Mouse (Mus musculus): ENCODE data around the gene Pgls. TPM values are rescaled to one million over a fixed set of nuclear protein-coding genes. Genes with fewer than 3 reads are reported as not detected.

Gene Pgls
- 202 and 218 TPM in 2 replicates for polyA plus RNA-seq (2015; fragmentation: Nextera tagmentation; extraction: Ambion mirVana)

- Histone ChIP-seq H3K9ac (ENCODE audit: low read length) (peak within 1 kb of the TSS; percentile 97), H3K27me3 (ENCODE audit: control insufficient read depth, insufficient read depth, low read depth, low read length) (no peaks in the 10 kb centered on the region), H3K9me3 (ENCODE audit: control insufficient read depth, low read length) (no peaks in the 10 kb centered on the region), H3K27ac (ENCODE audit: low read length) (peak within 1 kb of the TSS; percentile 97), H3K4me2 (ENCODE audit: low read depth, low read length) (peak within 1 kb of the TSS; percentile 88), H3K4me1 (replicated peaks; ENCODE audit: control insufficient read depth, insufficient read depth, low read length) (peaks cover 21% of the 10 kb centered on the region), H3K36me3 (ENCODE audit: control insufficient read depth, insufficient read depth, low read length) (no peaks in the 10 kb centered on the region), H3K4me3 (ENCODE audit: low read length) (peak within 1 kb of the TSS; percentile 86)
- 0% methylated on average over 71 of the region's 71 CpGs for WGBS
- peak; percentile 93 for ATAC-seq (ENCODE audit: low read depth)
Measured at GRCm38 (mm10) chr8:71591471-71592373, at the start of gene Pgls. Gene Pgls, plus strand, starts transcription at chr8:71592176.

GRCm38 (mm10) chr8:71542632-71543343 lies 49.2 kb upstream of the Pgls start, which contains the start of gene Mvb12a:
Gene Mvb12a, plus strand, starts transcription at chr8:71542922.
- peak; percentile 97 for ATAC-seq (ENCODE audit: low read depth)
- peak within 1 kb of the TSS; percentile 91 for H3K4me3 ChIP-seq (ENCODE audit: low read length)
- peak within 1 kb of the TSS; percentile 94 for H3K4me2 ChIP-seq (ENCODE audit: low read depth, low read length)
- no peaks in the 10 kb centered on the region for H3K9me3 ChIP-seq (ENCODE audit: control insufficient read depth, low read length)
- H3K4me1 ChIP-seq (replicated peaks; ENCODE audit: control insufficient read depth, insufficient read depth, low read length), result peaks cover 11% of the 10 kb centered on the region
- peaks cover 7% of the 10 kb centered on the region for H3K36me3 ChIP-seq (ENCODE audit: control insufficient read depth, insufficient read depth, low read length)
- H3K27ac ChIP-seq (ENCODE audit: low read length), result no peak within 1 kb of the TSS
- H3K9ac ChIP-seq (ENCODE audit: low read length), result peak within 1 kb of the TSS; percentile 85
- no peaks in the 10 kb centered on the region for H3K27me3 ChIP-seq (ENCODE audit: control insufficient read depth, insufficient read depth, low read depth, low read length)
- under 1% methylated on average over 48 of the region's 55 CpGs for WGBS

GRCm38 (mm10) chr8:71543755-71544154 lies 48.2 kb upstream of the Pgls start:
- Histone ChIP-seq H3K36me3 (ENCODE audit: control insufficient read depth, insufficient read depth, low read length) (peaks cover 14% of the 10 kb centered on the region), H3K27me3 (ENCODE audit: control insufficient read depth, insufficient read depth, low read depth, low read length) (no peaks in the 10 kb centered on the region), H3K4me1 (replicated peaks; ENCODE audit: control insufficient read depth, insufficient read depth, low read length) (peaks cover 7% of the 10 kb centered on the region), H3K4me2 (ENCODE audit: low read depth, low read length) (peak overlapping the region; percentile 94), H3K4me3 (ENCODE audit: low read length) (peak overlapping the region; percentile 91), H3K27ac (ENCODE audit: low read length) (no peak overlapping the region), H3K9ac (ENCODE audit: low read length) (no peak overlapping the region; the same call in 1 of the 2 replicates), H3K9me3 (ENCODE audit: control insufficient read depth, low read length) (no peaks in the 10 kb centered on the region)
- no peak for ATAC-seq (ENCODE audit: low read depth)
- WGBS, result 79% methylated on average over 9 of the region's 9 CpGs

- Histone ChIP-seq H3K36me3 (ENCODE audit: control insufficient read depth, insufficient read depth, low read length) (peaks cover 14% of the 10 kb centered on the region), H3K9me3 (ENCODE audit: control insufficient read depth, low read length) (no peaks in the 10 kb centered on the region), H3K27ac (ENCODE audit: low read length) (no peak overlapping the region), H3K9ac (ENCODE audit: low read length) (no peak overlapping the region), H3K27me3 (ENCODE audit: control insufficient read depth, insufficient read depth, low read depth, low read length) (no peaks in the 10 kb centered on the region), H3K4me2 (ENCODE audit: low read depth, low read length) (no peak overlapping the region), H3K4me1 (replicated peaks; ENCODE audit: control insufficient read depth, insufficient read depth, low read length) (peaks cover 7% of the 10 kb centered on the region), H3K4me3 (ENCODE audit: low read length) (no peak overlapping the region)
- ATAC-seq (ENCODE audit: low read depth), result no peak
- WGBS, result 92% methylated on average over 11 of the region's 11 CpGs
Measured at GRCm38 (mm10) chr8:71545053-71545452, 46.9 kb upstream of the Pgls start.

DNA sequence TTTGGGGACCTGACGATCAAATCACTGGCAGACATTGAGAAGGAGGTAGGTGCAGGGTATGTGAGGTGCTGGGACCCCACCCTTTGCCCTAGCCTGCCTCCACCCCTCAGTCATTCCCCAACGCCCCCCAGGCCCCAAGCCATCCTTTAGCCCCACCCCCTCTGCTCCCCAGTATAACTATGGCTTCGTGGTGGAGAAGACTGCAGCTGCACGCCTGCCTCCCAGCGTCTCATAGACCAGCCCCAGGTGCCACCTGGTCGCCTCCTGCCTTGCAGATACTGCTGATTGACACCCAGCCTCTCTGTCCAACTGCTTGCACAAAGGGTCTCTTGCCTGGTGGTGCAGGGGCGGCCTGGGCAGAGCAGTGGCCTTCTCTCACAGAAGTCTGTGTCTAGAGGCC lies 44.4 kb upstream of the Pgls start:
- no peak overlapping the region for H3K27ac ChIP-seq (ENCODE audit: low read length)
- no peak for ATAC-seq (ENCODE audit: low read depth)
- 86% methylated on average over 7 of the region's 7 CpGs for WGBS
- no peaks in the 10 kb centered on the region for H3K9me3 ChIP-seq (ENCODE audit: control insufficient read depth, low read length)
- H3K4me2 ChIP-seq (ENCODE audit: low read depth, low read length), result no peak overlapping the region
- H3K4me3 ChIP-seq (ENCODE audit: low read length), result no peak overlapping the region
- peaks cover 14% of the 10 kb centered on the region for H3K36me3 ChIP-seq (ENCODE audit: control insufficient read depth, insufficient read depth, low read length)
- H3K4me1 ChIP-seq (replicated peaks; ENCODE audit: control insufficient read depth, insufficient read depth, low read length), result peaks cover 7% of the 10 kb centered on the region
- H3K9ac ChIP-seq (ENCODE audit: low read length), result no peak overlapping the region
- no peaks in the 10 kb centered on the region for H3K27me3 ChIP-seq (ENCODE audit: control insufficient read depth, insufficient read depth, low read depth, low read length)

DNA sequence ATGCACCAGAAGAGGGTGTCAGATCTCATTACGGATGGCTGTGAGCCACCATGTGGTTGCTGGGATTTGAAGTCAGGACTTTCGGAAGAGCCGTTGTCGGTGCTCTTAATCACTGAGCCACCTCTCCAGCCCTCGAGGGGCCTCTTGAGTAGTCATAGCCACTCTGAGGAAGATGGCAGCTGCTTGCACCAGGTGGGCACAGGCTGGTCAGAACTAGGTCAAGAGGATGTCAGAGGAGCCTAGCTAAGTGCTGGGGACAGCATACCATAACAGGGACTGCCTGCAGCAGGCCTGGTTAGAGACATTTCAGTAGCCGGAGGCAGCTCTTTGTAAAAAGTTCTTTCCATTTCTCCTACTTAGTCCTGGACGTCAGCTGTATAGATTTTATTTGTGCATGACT lies 41.2 kb upstream of the Pgls start:
- no peak for ATAC-seq (ENCODE audit: low read depth)

GRCm38 (mm10) chr8:71552770-71553169 lies 39.2 kb upstream of the Pgls start:
- no peaks in the 10 kb centered on the region for H3K9me3 ChIP-seq (ENCODE audit: control insufficient read depth, low read length)
- H3K27me3 ChIP-seq (ENCODE audit: control insufficient read depth, insufficient read depth, low read depth, low read length), result peaks cover 10% of the 10 kb centered on the region
- 48% methylated on average over 6 of the region's 6 CpGs for WGBS
- no peak overlapping the region for H3K9ac ChIP-seq (ENCODE audit: low read length)
- 0 out of 2 replicates have a peak, but pooled peaks cover 3% of the 10 kb centered on the region for H3K4me1 ChIP-seq (replicated peaks; ENCODE audit: control insufficient read depth, insufficient read depth, low read length)
- H3K4me3 ChIP-seq (ENCODE audit: low read length), result no peak overlapping the region
- H3K4me2 ChIP-seq (ENCODE audit: low read depth, low read length), result no peak overlapping the region
- no peak overlapping the region for H3K27ac ChIP-seq (ENCODE audit: low read length)
- ATAC-seq (ENCODE audit: low read depth), result no peak
- H3K36me3 ChIP-seq (ENCODE audit: control insufficient read depth, insufficient read depth, low read length), result peaks cover 8% of the 10 kb centered on the region; the same call in 1 of the 2 replicates

More for the DNA sequence above, 41.2 kb upstream of the Pgls start:
- Histone ChIP-seq H3K9ac (ENCODE audit: low read length) (no peak overlapping the region), H3K4me3 (ENCODE audit: low read length) (no peak overlapping the region), H3K27me3 (ENCODE audit: control insufficient read depth, insufficient read depth, low read depth, low read length) (no peaks in the 10 kb centered on the region), H3K27ac (ENCODE audit: low read length) (no peak overlapping the region), H3K4me1 (replicated peaks; ENCODE audit: control insufficient read depth, insufficient read depth, low read length) (0 out of 2 replicates have a peak, but pooled peaks cover 3% of the 10 kb centered on the region), H3K4me2 (ENCODE audit: low read depth, low read length) (no peak overlapping the region), H3K9me3 (ENCODE audit: control insufficient read depth, low read length) (no peaks in the 10 kb centered on the region), H3K36me3 (ENCODE audit: control insufficient read depth, insufficient read depth, low read length) (peaks cover 12% of the 10 kb centered on the region; the same call in 1 of the 2 replicates)
- WGBS, result 44% methylated on average over 7 of the region's 7 CpGs

DNA sequence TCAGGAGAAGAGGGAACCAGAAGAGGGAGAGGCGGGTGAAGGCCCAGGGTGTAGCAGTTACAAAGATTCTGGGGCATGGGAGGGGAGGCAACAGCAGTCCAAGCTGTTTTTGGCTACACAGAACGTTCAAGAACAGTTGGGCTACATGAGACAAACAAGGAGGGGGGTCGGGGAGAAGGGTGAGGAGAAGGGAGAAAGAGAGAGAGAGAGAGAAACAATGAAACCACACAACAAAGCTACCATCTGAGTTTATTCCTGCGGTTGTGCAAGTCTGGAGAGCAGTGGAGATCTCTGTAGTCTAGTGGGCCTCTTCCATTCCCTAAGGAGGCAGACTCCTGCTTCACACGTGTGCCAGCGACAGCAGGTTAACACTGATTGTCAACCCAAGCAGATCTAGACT lies 38.0 kb upstream of the Pgls start:
- H3K27me3 ChIP-seq (ENCODE audit: control insufficient read depth, insufficient read depth, low read depth, low read length), result peaks cover 22% of the 10 kb centered on the region
- H3K4me3 ChIP-seq (ENCODE audit: low read length), result no peak overlapping the region
- H3K4me2 ChIP-seq (ENCODE audit: low read depth, low read length), result no peak overlapping the region
- peak overlapping the region; percentile 39; the same call in 1 of the 2 replicates for H3K27ac ChIP-seq (ENCODE audit: low read length)
- H3K9ac ChIP-seq (ENCODE audit: low read length), result no peak overlapping the region
- H3K36me3 ChIP-seq (ENCODE audit: control insufficient read depth, insufficient read depth, low read length), result no peaks in the 10 kb centered on the region
- no peak for ATAC-seq (ENCODE audit: low read depth)
- WGBS, result 56% methylated on average over 6 of the region's 6 CpGs
- H3K9me3 ChIP-seq (ENCODE audit: control insufficient read depth, low read length), result no peaks in the 10 kb centered on the region
- peaks cover 7% of the 10 kb centered on the region; the same call in 1 of the 2 replicates for H3K4me1 ChIP-seq (replicated peaks; ENCODE audit: control insufficient read depth, insufficient read depth, low read length)

DNA sequence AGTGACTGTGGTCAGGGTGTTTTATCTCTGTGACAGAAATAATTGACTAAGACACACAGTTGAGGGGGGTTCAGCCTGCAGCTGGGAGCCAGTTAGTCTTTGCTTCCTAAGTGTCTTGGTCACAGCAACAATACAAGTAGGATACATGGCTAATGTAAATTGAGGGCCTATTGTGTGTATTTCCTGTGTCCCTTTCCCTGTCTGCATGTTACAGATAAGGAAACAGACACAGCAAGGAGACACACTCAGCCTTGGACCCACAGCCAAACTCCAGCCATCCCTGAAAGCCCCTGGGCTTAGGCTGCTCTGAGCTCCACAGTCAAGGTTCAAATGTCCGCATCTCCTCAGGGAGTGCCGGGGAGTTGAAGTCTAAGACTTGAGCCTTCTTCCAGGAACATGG lies 37.3 kb upstream of the Pgls start:
- H3K4me3 ChIP-seq (ENCODE audit: low read length), result no peak overlapping the region
- no peaks in the 10 kb centered on the region for H3K9me3 ChIP-seq (ENCODE audit: control insufficient read depth, low read length)
- H3K36me3 ChIP-seq (ENCODE audit: control insufficient read depth, insufficient read depth, low read length), result no peaks in the 10 kb centered on the region
- ATAC-seq (ENCODE audit: low read depth), result peak; percentile 29; the same call in 1 of the 2 replicates
- whole genome bisulfite sequencing, result 76% methylated on average over 2 of the region's 2 CpGs
- peak overlapping the region; percentile 3; the same call in 1 of the 2 replicates for H3K27ac ChIP-seq (ENCODE audit: low read length)
- no peak overlapping the region for H3K4me2 ChIP-seq (ENCODE audit: low read depth, low read length)
- no peak overlapping the region for H3K9ac ChIP-seq (ENCODE audit: low read length)
- H3K27me3 ChIP-seq (ENCODE audit: control insufficient read depth, insufficient read depth, low read depth, low read length), result peaks cover 27% of the 10 kb centered on the region
- peaks cover 7% of the 10 kb centered on the region; the same call in 1 of the 2 replicates for H3K4me1 ChIP-seq (replicated peaks; ENCODE audit: control insufficient read depth, insufficient read depth, low read length)

Measured in lung, embryonic 16.5 days (tissue).